Mouse (Mus musculus) left cerebral cortex, postnatal 25 days (tissue): ENCODE data around the gene Hus1. TPM values are rescaled to one million over a fixed set of nuclear protein-coding genes. Genes with fewer than 3 reads are reported as not detected.

ENCODE experiments used
- DNase-seq, 2 experiments: peaks; one replicate each; pipeline ENCODE4 v3.0.0; 2022; ENCODE audit warnings: low spot score in 2 of 2, mixed read lengths in 1 of 2
- intact Hi-C: fragments of 180-260 bp; cut with DNase I; formaldehyde crosslinking; loops from one replicate; pipeline ENCODE4 v1.15.1; 2025
- total RNA-seq, 2 experiments: library from RNA; stranded (reverse); gene quantifications; 2 replicates each; pipeline ENCODE4 v1.2.3; 2021

The Hus1 gene
- 10 to 100 TPM; 11.0 to 13.6 TPM for total RNA-seq

DNA sequence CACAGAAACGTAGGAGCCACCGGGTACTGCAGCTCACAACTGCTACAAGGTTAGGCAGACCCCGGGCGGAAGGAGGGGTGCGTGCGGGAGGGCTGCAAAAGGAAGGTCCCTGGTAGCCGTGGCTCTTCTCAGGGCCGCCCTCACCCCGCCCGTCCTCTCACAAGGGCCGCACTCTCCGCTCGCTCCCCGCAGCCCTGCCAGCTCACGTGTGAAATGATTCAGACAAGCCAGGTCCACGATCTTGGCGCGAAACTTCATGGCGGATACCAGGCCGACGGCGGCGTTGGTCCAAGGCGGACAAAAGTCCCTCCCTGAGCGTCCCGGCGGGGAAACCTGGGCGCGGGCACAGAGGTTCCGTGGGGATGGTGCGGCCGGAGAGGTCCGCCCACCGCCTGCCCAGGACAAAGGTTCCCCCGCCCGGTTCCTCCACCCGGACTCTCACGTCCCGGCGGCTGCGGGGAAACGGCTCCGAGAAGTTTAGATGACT lies at the start of gene Hus1:
Gene Hus1 (minus strand): TSS at position 339 of the 487 bp plus-strand sequence.
- DNase-seq, result peak; percentile 76 to 78
- intact Hi-C loops, result loop anchor here (5.0 kb wide), 1 partner anchor 106 kb away; the partner anchor contains the start of gene Upp1

DNA sequence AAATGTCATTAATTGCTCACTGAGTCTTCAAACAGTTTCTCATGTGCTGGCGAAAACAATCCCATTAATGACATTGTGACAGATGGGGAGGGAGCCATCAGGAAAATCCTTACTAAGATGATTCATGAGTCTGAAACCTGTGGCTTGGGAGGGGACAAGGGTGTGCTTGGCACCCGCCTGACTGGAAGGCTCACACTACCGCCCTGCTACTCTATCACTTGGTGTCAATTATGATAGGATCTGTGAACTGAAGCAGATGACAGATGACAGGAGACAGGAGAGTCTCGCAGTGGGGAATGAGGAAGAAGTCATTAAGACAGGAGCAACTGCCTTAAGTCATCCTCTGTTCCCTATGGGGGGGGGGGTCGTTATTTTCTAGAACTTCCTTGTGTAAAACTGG lies 49.5 kb upstream of the Hus1 start:
- DNase-seq, result no peak
- intact Hi-C loops, result no loop called here

DNA sequence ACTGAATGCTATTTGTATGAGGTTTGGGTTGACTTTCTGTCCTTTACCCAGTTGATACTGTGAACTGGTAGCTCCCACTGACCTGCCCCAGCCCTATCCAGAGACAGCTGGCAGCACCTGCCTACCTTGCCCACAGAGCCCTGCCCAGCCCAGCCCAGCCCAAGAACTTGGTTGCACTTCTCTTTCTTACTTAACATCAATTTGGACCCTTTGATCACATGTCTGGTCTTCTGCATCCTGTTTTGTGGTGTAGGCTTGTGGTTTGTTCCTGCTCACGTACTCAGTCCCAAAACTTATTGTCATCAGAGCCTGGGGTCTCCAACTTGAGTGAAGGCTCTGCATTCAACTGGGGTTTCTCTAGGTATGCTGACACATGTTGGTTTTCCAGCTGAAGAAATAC lies 49.0 kb upstream of the Hus1 start:
- intact Hi-C loops, result no loop called here
- DNase-seq, result no peak

DNA sequence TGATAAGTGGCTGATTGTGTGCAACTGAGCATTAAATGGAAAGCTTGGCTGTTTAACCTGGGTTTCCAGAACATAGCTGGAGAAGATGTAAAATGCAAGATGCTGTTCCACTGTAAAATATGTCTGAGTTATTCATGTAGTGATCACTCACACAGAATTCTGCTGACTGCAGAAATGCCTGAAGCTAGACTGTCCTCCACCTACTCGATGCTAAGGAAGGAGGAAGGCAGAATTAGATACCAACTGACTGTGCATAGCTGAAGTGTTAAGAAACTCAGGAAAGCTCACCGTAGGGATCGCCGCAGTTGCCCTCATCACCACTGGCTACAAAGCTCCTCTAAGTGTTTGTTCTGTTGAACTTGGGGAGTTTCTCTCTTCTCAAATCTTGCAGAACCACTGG lies 46.7 kb upstream of the Hus1 start:
- intact Hi-C loops, result no loop called here
- peak in 1 of 2 experiments; percentile 41 for DNase-seq

DNA sequence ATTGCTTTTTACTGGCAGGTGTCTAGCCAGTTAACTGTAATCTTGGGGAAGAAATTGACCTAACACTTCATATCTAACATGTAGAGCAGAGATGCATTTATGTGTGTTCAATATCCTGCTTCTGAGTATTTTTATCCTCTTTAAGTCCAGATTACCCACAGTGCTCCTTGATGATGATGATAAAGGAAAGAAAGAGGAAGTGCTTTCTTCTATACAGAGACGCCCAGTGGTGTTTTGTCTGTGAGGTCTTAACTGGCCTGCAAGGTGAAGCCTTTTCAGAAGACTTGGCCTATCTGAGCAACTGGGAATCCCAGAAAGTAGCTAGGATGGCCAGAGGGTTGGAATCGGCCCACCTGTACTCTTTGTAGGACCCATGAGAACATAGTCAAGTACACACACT lies 45.9 kb upstream of the Hus1 start:
- no peak for DNase-seq
- intact Hi-C loops, result no loop called here

DNA sequence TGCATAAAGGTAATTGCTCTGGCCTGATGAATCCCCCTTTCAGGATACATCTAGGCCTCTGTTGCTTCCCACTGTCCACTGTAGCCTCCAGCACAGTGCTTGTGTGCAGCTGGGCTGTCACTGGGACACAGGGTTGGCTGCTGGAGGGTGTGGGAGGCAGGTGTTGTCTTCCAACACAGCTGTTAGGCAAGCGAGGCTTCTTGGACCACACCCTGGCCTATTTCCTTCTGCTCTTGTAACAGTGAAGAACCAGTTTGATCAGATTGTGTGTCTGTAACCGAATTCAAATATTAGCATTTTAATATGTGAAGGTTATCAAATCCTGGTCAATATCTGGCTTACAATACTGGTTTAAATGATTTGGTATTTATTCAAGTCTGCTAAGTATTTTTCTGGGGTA lies 40.9 kb upstream of the Hus1 start:
- intact Hi-C loops, result no loop called here
- no peak for DNase-seq

DNA sequence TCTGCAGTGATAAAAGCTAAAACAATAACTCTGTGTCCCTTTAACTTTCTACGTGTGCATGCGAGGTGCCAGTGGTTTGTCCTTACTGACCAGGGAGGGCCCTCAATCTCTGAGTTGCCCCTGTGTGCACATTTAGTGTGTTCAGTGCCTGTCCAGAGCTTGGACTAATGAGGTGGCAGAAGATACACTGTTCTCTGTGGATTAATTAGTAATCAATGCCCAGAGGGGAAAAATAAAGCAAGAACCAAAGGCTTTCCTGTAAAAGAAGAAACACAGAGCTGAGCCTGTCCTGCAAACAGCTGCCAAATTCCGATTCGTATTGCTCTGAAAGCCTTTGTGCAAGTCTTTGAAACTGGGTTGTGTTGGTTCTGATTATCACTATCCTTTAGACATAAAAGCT lies 39.2 kb upstream of the Hus1 start:
- no peak for DNase-seq
- intact Hi-C loops, result no loop called here

DNA sequence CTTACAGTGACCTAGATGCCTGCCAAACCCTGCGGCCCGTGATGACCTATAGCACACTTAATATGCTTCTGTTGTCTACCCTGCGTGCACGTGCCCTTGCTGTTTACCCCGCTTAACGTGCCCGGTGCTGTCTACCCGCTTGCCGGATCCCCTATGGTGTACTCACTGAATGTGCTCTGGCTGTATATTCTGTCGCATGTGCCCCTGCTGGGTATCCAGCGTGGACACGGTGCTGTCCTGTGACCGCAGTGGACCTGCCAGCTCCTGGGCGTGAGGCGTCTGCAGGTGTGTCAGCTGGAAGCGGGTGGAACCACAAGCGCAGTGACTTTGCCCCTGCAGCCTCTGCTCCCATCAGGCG lies 37.7 kb upstream of the Hus1 start, which contains the start of gene Sun3:
Gene Sun3 (minus strand): TSS at position 289 of the 358 bp plus-strand sequence.
- intact Hi-C loops, result no loop called here
- DNase-seq, result no peak

DNA sequence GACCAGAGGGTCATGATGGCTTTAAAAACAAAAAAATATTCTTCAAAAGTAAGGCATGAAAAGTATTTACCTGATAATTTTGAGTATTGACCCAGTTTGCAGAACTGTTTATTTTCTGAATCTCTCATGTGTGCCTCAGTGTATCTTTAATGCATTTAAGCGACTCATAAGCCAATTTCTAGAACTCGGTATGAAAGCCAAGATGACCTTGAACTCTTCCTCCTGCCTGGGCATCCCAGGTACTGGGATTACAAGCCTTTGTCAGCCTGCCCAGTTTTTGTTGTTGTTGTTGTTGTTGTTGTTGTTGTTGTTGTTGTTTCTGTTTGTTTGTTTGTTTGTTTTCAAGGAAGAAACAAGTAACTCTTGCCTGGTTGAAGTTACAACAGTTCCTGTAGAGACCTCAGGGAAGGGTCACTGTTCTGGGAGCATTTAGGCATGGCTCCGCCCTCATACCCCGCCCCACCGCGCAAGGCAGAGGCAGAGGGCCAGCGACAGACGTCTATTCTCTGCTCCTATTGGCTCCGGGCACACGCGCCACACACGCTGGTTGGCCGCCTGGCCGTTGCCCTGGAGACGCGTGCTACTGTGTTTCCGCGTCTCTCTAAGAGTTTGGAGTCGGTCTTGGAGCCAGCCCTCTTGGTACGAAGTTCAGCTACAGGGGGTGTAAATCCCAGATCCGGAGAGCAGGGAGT lies 37.2 kb upstream of the Hus1 start, which contains the start of gene Gm11992:
Gene Gm11992 (plus strand): TSS at position 584 of the 692 bp plus-strand sequence.
- intact Hi-C loops, result no loop called here
- DNase-seq, result peak; percentile 80 to 81

DNA sequence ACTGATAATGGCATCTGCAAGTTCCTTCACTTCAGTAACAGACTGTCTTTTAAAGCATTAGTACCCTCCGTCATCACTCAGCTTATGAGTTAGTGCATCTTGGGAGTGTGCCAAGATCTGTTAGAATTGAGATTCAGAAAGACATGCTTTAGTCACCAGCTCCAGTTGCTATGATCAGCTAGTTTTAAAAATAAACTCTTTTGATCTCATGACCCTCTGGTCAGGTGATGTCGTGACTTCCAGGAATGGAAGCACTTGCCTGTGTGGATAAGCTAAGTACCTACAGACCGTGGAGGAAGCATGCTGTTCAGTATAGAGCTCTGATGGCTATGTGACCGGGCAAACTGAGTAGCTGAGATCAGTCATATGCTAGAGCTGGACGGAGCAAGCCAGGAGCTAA lies 36.1 kb upstream of the Hus1 start:
- DNase-seq, result no peak

DNA sequence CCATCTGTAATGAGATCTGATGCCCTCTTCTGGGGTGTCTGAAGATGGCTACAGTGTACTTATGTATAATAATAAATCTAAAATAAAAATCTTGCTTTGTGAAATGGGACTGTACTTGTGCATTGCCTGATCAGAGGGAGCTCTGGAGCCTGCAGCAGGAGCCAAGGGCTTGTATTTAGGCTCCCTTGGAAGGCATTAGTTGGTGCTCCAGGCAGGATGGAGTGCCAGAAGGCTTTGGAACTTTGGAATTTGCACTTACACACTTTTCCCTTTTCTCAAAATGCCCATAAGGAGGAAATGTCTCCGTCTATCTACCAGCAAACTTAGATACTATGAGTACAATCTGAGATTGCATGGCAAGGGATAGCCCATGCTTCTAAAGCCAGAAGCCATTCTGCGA lies 35.6 kb upstream of the Hus1 start:
- DNase-seq, result no peak
- intact Hi-C loops, result no loop called here

More for the DNA sequence above, 36.1 kb upstream of the Hus1 start:
- intact Hi-C loops, result no loop called here

DNA sequence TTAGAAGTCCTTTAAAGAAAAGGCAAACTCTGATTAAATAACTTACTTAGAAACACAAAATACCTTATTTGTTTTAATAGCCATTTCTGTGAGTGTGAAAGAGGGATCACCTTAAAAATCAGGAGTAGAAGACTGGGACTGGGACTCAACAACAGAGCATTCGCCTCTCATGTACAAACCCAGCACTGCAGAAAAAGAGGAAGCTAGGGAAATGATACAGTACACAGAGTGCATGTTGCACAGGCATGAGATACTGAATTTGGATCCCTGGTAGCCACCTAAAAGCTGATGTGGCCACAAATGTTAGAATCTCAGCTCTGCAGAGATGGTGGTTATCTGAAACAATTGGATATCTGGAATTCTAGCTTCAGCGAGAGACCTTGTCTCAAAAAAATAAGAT lies 20.5 kb upstream of the Hus1 start:
- intact Hi-C loops, result no loop called here
- no peak for DNase-seq

DNA sequence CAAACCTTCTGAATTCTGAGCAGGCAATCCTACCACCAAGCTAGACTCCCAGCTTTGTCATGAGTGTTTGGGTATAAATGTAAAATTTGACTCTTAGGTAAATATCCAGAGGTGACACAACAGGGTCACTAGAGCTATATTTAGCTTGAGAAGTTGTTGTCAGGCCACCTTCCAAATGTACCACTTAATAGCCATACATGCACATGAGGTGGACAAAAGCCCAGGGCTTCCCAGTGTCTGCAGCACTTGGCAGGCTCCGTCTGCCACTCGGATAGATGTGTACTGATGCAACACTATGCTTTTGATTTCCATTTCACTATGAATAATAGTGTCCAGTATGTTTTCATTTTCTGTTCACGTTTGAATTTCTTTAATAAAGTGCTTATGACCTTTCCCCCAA lies 14.2 kb upstream of the Hus1 start:
- no peak for DNase-seq
- intact Hi-C loops, result no loop called here

DNA sequence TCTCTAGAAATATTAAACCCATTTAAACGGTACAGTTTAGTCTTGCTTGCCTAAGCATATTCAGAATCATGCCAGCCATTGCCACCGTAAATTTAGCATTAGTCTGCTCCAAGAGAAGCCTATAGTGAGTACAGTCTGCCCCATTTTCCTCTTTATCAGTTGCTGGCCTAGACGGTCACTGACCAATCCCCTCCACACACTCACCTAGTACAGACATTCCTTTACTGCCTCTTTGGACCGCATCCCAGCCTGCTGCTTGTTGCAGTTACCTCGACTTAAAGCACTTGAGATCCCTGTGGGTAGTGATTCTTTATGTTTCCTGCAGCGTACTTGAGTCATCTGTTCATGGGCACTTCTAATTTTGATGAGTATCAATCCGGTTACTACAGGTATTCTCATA lies 13.8 kb upstream of the Hus1 start:
- no peak for DNase-seq
- intact Hi-C loops, result no loop called here

DNA sequence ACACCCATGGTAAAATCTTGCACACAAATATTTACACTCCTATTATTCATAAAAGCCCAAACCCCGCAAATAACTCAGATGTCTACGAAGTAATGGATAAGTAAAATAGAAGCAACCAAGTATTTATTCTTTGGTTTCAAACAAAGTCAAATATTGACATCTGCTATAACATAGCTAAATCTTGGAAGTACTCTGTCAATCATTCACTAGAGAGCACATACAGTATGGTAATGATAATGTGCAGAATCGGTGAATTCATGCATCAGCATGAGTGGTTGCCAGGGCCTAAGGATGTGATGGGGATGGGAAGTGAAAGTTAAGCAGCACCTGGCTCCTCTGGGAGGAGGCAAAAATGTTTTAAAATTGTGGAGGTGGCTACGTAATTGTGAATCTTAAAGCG lies 9.2 kb upstream of the Hus1 start:
- no peak for DNase-seq
- intact Hi-C loops, result no loop called here

DNA sequence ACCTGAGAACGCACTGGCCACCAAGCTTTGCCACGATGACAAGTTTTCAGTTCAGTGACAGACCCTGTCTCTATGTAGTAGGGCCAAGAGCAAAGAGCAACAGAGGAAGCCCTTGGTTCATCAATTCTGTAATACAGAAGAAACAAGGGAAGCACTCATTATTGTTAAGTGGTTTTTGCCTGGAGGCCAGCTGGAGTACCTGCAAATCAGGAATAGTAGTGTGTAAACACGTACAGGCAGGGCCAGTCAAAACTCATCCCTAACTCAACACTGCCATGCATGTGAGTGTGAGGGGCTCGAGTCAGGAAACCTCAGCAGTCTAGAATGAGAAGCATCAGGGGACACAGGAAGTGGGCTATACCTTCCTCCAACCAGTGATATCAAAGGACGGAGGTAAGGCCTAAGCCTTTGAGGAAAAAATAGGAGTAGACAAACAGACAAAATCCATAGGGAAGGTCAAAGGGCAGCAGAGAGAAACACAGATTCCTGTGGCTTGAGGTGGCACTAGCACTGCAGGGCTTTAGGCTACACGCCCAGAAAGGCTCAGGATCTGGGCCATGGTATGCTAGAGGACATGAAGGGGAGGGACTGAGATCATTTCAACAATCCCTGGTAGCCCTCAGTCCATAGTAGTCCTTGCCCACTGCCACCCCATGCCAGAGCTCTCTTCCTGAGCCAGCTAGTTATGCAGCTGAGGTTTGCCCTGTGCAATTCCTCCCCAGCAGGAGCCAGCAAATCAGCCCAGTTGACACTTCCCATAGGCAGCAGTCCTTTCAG lies 7.7 kb upstream of the Hus1 start:
- DNase-seq, result no peak
- intact Hi-C loops, result no loop called here

DNA sequence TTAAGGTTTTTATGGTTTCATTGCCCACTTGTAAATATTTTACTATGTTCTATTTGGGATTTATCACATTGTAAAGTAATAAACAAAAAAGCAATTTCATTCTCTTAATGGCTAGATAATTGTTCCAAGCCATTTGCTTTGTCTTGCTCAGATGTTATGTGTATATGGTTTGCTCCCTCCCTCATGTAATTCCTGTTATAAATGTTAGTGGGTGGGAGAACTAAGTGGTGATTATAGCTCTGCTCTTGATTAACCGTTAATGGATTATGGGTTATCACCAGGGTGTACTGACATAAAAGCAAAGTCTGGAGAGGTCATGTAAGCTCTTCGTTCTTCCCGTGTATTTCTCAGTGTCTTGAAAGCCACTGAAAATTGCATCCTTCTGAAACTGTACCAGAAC lies 3.7 kb upstream of the Hus1 start:
- no peak for DNase-seq
- intact Hi-C loops, result loop anchor here (5.0 kb wide), 1 partner anchor 103 kb away; the partner anchor contains the start of gene Upp1

DNA sequence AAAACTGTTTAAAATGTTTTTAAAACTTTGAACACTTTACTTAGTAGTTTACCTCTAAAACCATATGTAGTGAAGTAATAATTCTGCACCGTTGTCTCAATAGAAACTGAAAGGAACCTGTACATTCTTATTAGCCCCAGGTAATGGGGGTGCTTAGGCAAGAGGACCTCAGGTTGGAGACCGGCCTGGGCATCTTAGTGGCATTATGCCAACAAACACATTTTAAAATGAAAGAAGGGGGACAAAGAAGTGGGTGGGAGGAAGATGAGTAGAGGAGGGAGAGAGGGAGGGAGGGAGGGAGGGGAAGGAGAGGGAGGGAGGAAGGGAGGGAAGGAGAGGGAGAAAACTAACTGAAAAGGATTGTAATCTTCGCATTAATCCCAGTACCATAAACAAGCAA lies 357 bp upstream of the Hus1 start:
- no peak for DNase-seq
- intact Hi-C loops, result loop anchor here (5.0 kb wide), 1 partner anchor 106 kb away; the partner anchor contains the start of gene Upp1

DNA sequence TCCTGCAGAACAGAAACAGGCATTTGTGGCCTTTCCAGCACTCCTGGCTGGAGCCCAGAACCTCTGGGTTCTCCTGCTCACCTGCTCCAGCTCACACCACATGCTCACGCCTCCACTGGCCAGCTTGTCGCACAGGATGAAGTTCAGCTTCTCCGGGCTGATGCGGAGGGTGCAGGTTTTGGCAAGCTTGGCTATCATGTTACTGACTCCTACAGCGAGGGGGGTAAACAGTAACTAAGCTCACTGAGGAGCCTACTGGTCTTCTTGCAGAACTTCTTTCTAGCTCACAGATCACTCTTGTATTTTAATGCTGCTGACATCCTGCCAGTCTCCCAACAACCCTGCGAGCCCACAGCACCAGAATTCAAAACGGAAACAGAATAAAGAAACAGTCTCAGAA lies 575 bp downstream of the Hus1 start:
- intact Hi-C loops, result loop anchor here (5.0 kb wide), 1 partner anchor 107 kb away; the partner anchor contains the start of gene Upp1
- DNase-seq, result no peak

DNA sequence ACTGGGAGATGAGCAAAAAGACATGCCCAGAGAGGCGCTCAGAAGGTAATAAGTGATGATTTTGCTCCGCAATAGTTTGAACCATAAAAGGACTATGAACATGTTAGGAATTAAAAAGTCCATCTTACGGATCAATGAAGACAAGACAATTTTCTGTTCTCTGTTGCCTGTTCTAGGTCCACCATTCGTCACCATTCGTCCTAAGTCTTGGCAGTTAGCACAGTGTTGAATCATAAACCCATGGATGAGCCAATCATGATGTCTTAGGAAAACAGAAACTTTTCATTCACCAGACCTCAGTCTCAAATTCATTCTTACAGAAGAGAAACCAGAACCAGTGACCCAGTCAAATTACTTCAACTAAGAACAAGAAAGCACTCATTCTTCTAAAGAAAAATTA lies 2.2 kb downstream of the Hus1 start:
- DNase-seq, result no peak
- intact Hi-C loops, result no loop called here

DNA sequence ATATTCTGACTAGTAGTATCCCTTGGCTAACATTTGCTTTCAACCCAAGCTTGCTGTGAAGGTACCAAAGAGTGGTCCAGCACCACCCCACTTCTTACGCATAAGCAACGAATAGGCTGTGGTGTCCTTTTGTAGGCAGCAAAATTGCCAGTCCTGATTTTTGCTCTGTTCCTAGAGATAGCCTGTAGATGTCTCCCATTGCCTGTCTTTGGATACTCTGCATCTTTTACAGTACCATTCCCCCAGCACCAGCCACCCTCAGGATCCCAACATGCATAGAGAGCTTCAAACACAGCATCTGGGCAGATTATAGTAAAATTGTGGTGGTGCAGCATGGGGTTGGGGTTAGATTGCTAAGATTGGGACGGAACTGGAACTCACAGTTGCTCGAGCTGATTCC lies 22.9 kb downstream of the Hus1 start:
- intact Hi-C loops, result no loop called here
- DNase-seq, result peak in 1 of 2 experiments; percentile 11
